Mouse (Mus musculus): ENCODE measurements at regions not wholly inside any gene's neighbourhood (a gene's known extent, or its start where the extent isn't known, plus 50 kb on each side); places are given as distances from the start of the nearest gene placed in this dataset.
"Not testable (repeated sequence)": the region's sequence is repeated elsewhere in the genome, so short reads cannot be mapped to it uniquely, and the experiment has no call there.

- DNase-seq (ENCODE audit: extremely low read depth, low read depth), result no peak
Measured at GRCm38 (mm10) chr3:60798862-60799261, 203.7 kb upstream of the P2ry1 start.

GRCm38 (mm10) chr3:60804711-60805293 is 197.8 kb upstream of the P2ry1 start:
- DNase-seq (ENCODE audit: extremely low read depth, low read depth), result no peak

- no peak for DNase-seq (ENCODE audit: extremely low read depth, low read depth)
Measured at GRCm38 (mm10) chr3:60811924-60812323, 190.7 kb upstream of the P2ry1 start.

GRCm38 (mm10) chr3:60813485-60813884 is 189.1 kb upstream of the P2ry1 start:
- no peak for DNase-seq (ENCODE audit: extremely low read depth, low read depth)

- peak; percentile 98 for DNase-seq (ENCODE audit: extremely low read depth, low read depth)
Measured at GRCm38 (mm10) chr3:60819684-60820281, 182.8 kb upstream of the P2ry1 start.

- peak; percentile 83 for DNase-seq (ENCODE audit: extremely low read depth, low read depth)
Measured at GRCm38 (mm10) chr3:60821463-60821862, 181.1 kb upstream of the P2ry1 start.

- DNase-seq (ENCODE audit: extremely low read depth, low read depth), result no peak
Measured at GRCm38 (mm10) chr3:60826759-60827158, 175.8 kb upstream of the P2ry1 start.

GRCm38 (mm10) chr3:60832385-60832784 is 170.2 kb upstream of the P2ry1 start:
- no peak for DNase-seq (ENCODE audit: extremely low read depth, low read depth)

- DNase-seq (ENCODE audit: extremely low read depth, low read depth), result no peak
Measured at GRCm38 (mm10) chr3:60841895-60842294, 160.7 kb upstream of the P2ry1 start.

GRCm38 (mm10) chr3:60845293-60845692 is 157.3 kb upstream of the P2ry1 start:
- DNase-seq (ENCODE audit: extremely low read depth, low read depth), result no peak

GRCm38 (mm10) chr3:60848437-60848836 is 154.2 kb upstream of the P2ry1 start:
- DNase-seq (ENCODE audit: extremely low read depth, low read depth), result peak; percentile 74

GRCm38 (mm10) chr3:60853773-60854172 is 148.8 kb upstream of the P2ry1 start:
- DNase-seq (ENCODE audit: extremely low read depth, low read depth), result no peak

GRCm38 (mm10) chr3:60855734-60856133 is 146.9 kb upstream of the P2ry1 start:
- DNase-seq (ENCODE audit: extremely low read depth, low read depth), result no peak

- no peak for DNase-seq (ENCODE audit: extremely low read depth, low read depth)
Measured at GRCm38 (mm10) chr3:60858474-60859118, 144.0 kb upstream of the P2ry1 start.

- no peak for DNase-seq (ENCODE audit: extremely low read depth, low read depth)
Measured at GRCm38 (mm10) chr3:60859119-60859515, 143.5 kb upstream of the P2ry1 start.

GRCm38 (mm10) chr3:60876858-60877257 is 125.7 kb upstream of the P2ry1 start:
- not testable (repeated sequence) for DNase-seq (ENCODE audit: extremely low read depth, low read depth)

GRCm38 (mm10) chr3:60878880-60879279 is 123.7 kb upstream of the P2ry1 start:
- no peak for DNase-seq (ENCODE audit: extremely low read depth, low read depth)

- DNase-seq (ENCODE audit: extremely low read depth, low read depth), result no peak
Measured at GRCm38 (mm10) chr3:60884027-60884426, 118.6 kb upstream of the P2ry1 start.

GRCm38 (mm10) chr3:60889191-60889861 is 113.3 kb upstream of the P2ry1 start:
- DNase-seq (ENCODE audit: extremely low read depth, low read depth), result peak; percentile 16

- DNase-seq (ENCODE audit: extremely low read depth, low read depth), result no peak
Measured at GRCm38 (mm10) chr3:60897628-60898269, 104.8 kb upstream of the P2ry1 start.

GRCm38 (mm10) chr3:60898720-60899119 is 103.9 kb upstream of the P2ry1 start:
- peak; percentile 38 for DNase-seq (ENCODE audit: extremely low read depth, low read depth)

GRCm38 (mm10) chr3:60901571-60901970 is 101.0 kb upstream of the P2ry1 start:
- no peak for DNase-seq (ENCODE audit: extremely low read depth, low read depth)
